Mouse (Mus musculus): ENCODE data around the gene Zfp335. TPM values are rescaled to one million over a fixed set of nuclear protein-coding genes. Genes with fewer than 3 reads are reported as not detected.

The Zfp335 gene
- total RNA-seq, 2 experiments from 2014 or later = 27.2 to 28.0 TPM

GRCm38 (mm10) chr2:164947506-164947905 lies 35.9 kb upstream of the Zfp335 start:
- no peak overlapping the region for H3K27ac ChIP-seq
- no peak overlapping the region for H3K4me3 ChIP-seq
- intact Hi-C loops (cut with DNase I) = no loop called here
- no peak for TF ChIP-seq CTCF (IDR thresholded peaks at IDR 0.05)
- no peak for DNase-seq (ENCODE audit: extremely low spot score in 1 of 2, low spot score in 2 of 2)

GRCm38 (mm10) chr2:164942692-164943290 lies 31.2 kb upstream of the Zfp335 start:
- H3K4me3 ChIP-seq = no peak overlapping the region
- intact Hi-C loops (cut with DNase I) = no loop called here
- TF ChIP-seq CTCF (IDR thresholded peaks at IDR 0.05) = no peak
- no peak for DNase-seq (ENCODE audit: extremely low spot score in 1 of 2, low spot score in 2 of 2)
- no peak overlapping the region for H3K27ac ChIP-seq

- no peak for TF ChIP-seq CTCF (IDR thresholded peaks at IDR 0.05)
- Histone ChIP-seq H3K27ac (no peak within 1 kb of the TSS; the same call in 1 of the 2 replicates), H3K4me3 (no peak within 1 kb of the TSS)
- intact Hi-C loops (cut with DNase I) = no loop called here
- DNase-seq (ENCODE audit: extremely low spot score in 1 of 2, low spot score in 2 of 2) = no peak
These were observed 28.7 kb upstream of the Zfp335 start, which contains the start of gene Mmp9 for GRCm38 (mm10) chr2:164940140-164940830. Mmp9 (plus strand) TSS chr2:164940780.

- peak in 1 of 2 experiments; percentile 18 for DNase-seq (ENCODE audit: extremely low spot score in 1 of 2, low spot score in 2 of 2)
- peak overlapping the region; percentile 75 for H3K27ac ChIP-seq
- H3K4me3 ChIP-seq = peak overlapping the region; percentile 53
- intact Hi-C loops (cut with DNase I) = no loop called here
- TF ChIP-seq CTCF (IDR thresholded peaks at IDR 0.05) = no peak
These were observed 27.5 kb upstream of the Zfp335 start for GRCm38 (mm10) chr2:164939106-164939505.

GRCm38 (mm10) chr2:164938146-164939091 lies 26.9 kb upstream of the Zfp335 start:
- Histone ChIP-seq H3K4me3 (peak overlapping the region; percentile 53), H3K27ac (peak overlapping the region; percentile 75)
- intact Hi-C loops (cut with DNase I) = no loop called here
- no peak for TF ChIP-seq CTCF (IDR thresholded peaks at IDR 0.05)
- peak; percentile 60 to 67 for DNase-seq (ENCODE audit: extremely low spot score in 1 of 2, low spot score in 2 of 2)

GRCm38 (mm10) chr2:164935991-164936390 lies 24.4 kb upstream of the Zfp335 start:
- Histone ChIP-seq H3K27ac (no peak overlapping the region), H3K4me3 (no peak overlapping the region)
- TF ChIP-seq CTCF (IDR thresholded peaks at IDR 0.05) = no peak
- intact Hi-C loops (cut with DNase I) = no loop called here
- DNase-seq (ENCODE audit: extremely low spot score in 1 of 2, low spot score in 2 of 2) = no peak

GRCm38 (mm10) chr2:164933534-164933933 lies 22.0 kb upstream of the Zfp335 start:
- DNase-seq (ENCODE audit: extremely low spot score in 1 of 2, low spot score in 2 of 2) = no peak
- no peak overlapping the region for H3K27ac ChIP-seq
- no peak overlapping the region for H3K4me3 ChIP-seq
- intact Hi-C loops (cut with DNase I) = no loop called here
- TF ChIP-seq CTCF (IDR thresholded peaks at IDR 0.05) = no peak

- no peak overlapping the region for H3K4me3 ChIP-seq
- H3K27ac ChIP-seq = no peak overlapping the region
- no peak for TF ChIP-seq CTCF (IDR thresholded peaks at IDR 0.05)
- intact Hi-C loops (cut with DNase I) = no loop called here
- no peak for DNase-seq (ENCODE audit: extremely low spot score in 1 of 2, low spot score in 2 of 2)
These were observed 19.4 kb upstream of the Zfp335 start for GRCm38 (mm10) chr2:164930706-164931581.

- DNase-seq (ENCODE audit: extremely low spot score in 1 of 2, low spot score in 2 of 2) = peak; percentile 85 to 94
- TF ChIP-seq CTCF (IDR thresholded peaks at IDR 0.05) = peak; percentile 94
- Histone ChIP-seq H3K4me3 (no peak overlapping the region), H3K27ac (no peak overlapping the region)
- intact Hi-C loops (cut with DNase I) = loop anchor here (2.0 kb wide), 1 partner anchor 27 kb away; no protein-coding TSS in a partner anchor
These were observed 12.7 kb upstream of the Zfp335 start for GRCm38 (mm10) chr2:164924100-164924857.

GRCm38 (mm10) chr2:164923291-164923690 lies 11.7 kb upstream of the Zfp335 start:
- no peak overlapping the region for H3K4me3 ChIP-seq
- intact Hi-C loops (cut with DNase I) = no loop called here
- no peak for TF ChIP-seq CTCF (IDR thresholded peaks at IDR 0.05)
- no peak for DNase-seq (ENCODE audit: extremely low spot score in 1 of 2, low spot score in 2 of 2)
- H3K27ac ChIP-seq = no peak overlapping the region

All from left cerebral cortex, adult 2 months (tissue).